Mouse (Mus musculus): ENCODE measurements at regions not wholly inside any gene's neighbourhood (a gene's known extent, or its start where the extent isn't known, plus 50 kb on each side); places are given as distances from the start of the nearest gene placed in this dataset.

DNA sequence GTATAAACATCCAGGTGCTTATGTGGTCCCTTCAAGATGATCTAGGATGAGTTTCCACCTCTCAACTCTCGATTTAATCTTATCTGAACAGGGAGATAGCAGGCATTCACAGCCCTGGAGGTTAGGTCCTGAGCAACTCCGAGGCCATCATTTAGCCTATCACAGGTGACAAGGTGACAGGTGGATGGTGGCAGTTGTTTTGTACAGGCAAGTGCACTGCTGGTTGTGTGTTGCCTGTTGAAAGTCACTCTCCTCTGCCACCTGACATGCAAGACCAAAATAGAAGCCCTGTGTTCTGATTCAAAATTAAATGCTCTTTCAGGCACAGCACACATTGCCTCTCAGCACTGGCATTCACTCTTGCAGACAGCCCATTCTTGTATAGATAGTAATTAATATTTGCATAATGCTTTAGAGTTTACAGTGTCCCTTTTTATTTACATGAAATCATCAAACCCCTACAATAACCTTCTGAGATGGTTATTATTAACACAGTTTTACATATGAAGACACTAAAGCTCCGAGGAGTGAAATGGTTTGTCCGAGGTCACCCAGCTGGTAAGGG is 145.9 kb upstream of the Bcl6 start:
- TF ChIP-seq POLR2A (IDR thresholded peaks at IDR 0.05; ENCODE audit: borderline replicate concordance, insufficient read depth, low read length) (no peak), CTCF (IDR thresholded peaks at IDR 0.05; ENCODE audit: borderline replicate concordance, insufficient read depth, low read depth, low read length) (no peak)

Data from cerebellum, adult 2 months (tissue).